Mouse (Mus musculus): ENCODE results near the gene Szt2.

DNA sequence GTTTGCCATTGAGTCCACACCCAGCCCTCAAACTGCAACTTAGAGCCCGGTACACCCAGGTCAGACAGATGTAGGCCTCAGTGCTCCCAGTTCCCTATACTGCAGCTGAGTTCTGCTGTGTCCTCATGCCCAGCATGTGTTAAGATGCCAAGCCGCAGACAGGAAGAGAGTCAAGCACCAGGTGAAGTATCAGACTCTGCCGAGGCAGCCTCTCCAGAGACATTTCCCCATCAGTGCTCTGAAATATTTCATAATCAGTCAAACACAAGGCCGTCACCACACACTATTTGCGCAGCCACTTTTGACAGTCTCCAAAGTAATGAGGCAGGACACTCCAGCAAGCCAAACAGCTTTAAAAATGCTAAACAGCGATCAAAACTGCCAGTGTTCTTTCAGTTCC, 10.7 kb downstream of the Szt2 start:
- TF ChIP-seq SMC3 (IDR thresholded peaks at IDR 0.05; ENCODE audit: low read depth, low read length) (no peak), POLR2A (IDR thresholded peaks at IDR 0.05; ENCODE audit: low read depth, low read length) (no peak), BHLHE40 (IDR thresholded peaks at IDR 0.05; ENCODE audit: low read depth, low read length) (no peak), CTCF (conservative IDR thresholded peaks at IDR 0.05 in 1 of 2, IDR thresholded peaks at IDR 0.05 in 1 of 2; ENCODE audit: low read depth in 2 of 2, low read length in 2 of 2) (no peak)
